Mouse (Mus musculus): ENCODE measurements around the gene Esp38. TPM values are rescaled to one million over a fixed set of nuclear protein-coding genes. Genes with fewer than 3 reads are reported as not detected.
"Not testable (repeated sequence)": the region's sequence is repeated elsewhere in the genome, so short reads cannot be mapped to it uniquely, and the experiment has no call there.

Gene Esp38
- not detected in 2 replicates for polyA plus RNA-seq (2014; fragmentation: Nextera tagmentation; extraction: Ambion mirVana)

GRCm38 (mm10) chr17:39950220-39950619 is at the start of gene Esp38:
TSS of gene Esp38 (plus strand) at chr17:39950520.
- Histone ChIP-seq H3K4me3 (ENCODE audit: low read depth, low read length) (no peak within 1 kb of the TSS), H3K27ac (ENCODE audit: low read depth, low read length) (no peak within 1 kb of the TSS), H3K27me3 (ENCODE audit: control insufficient read depth, insufficient read depth, low read length) (no peaks in the 10 kb centered on the region), H3K4me2 (no peak within 1 kb of the TSS), H3K36me3 (ENCODE audit: control insufficient read depth, insufficient read depth, low read length) (no peaks in the 10 kb centered on the region), H3K4me1 (ENCODE audit: control insufficient read depth, insufficient read depth, low read length) (no peaks in the 10 kb centered on the region), H3K9me3 (ENCODE audit: control insufficient read depth, low read length) (no peaks in the 10 kb centered on the region), H3K9ac (ENCODE audit: low read length) (no peak within 1 kb of the TSS)
- WGBS: 83% methylated on average over 3 of the region's 3 CpGs
- DNase-seq (ENCODE audit: low spot score, missing footprints): no peak
- ATAC-seq (ENCODE audit: low FRiP score): no peak

- not testable (repeated sequence) for H3K27ac ChIP-seq (ENCODE audit: low read depth, low read length); H3K4me2 ChIP-seq; H3K9me3 ChIP-seq (ENCODE audit: control insufficient read depth, low read length); H3K9ac ChIP-seq (ENCODE audit: low read length); H3K36me3 ChIP-seq (ENCODE audit: control insufficient read depth, insufficient read depth, low read length); H3K27me3 ChIP-seq (ENCODE audit: control insufficient read depth, insufficient read depth, low read length); DNase-seq (ENCODE audit: low spot score, missing footprints); ATAC-seq (ENCODE audit: low FRiP score); H3K4me1 ChIP-seq (ENCODE audit: control insufficient read depth, insufficient read depth, low read length); H3K4me3 ChIP-seq (ENCODE audit: low read depth, low read length)
- 62% methylated on average over 7 of the region's 8 CpGs for WGBS
Measured at GRCm38 (mm10) chr17:39902928-39903545, 47.3 kb upstream of the Esp38 start.

Other genes with a start within 250 kb of the Esp38 start
- not detected in 2 replicates for gene AC192777.2, start 144.9 kb downstream of the Esp38 start, polyA plus RNA-seq (2014; fragmentation: Nextera tagmentation; extraction: Ambion mirVana)

Data from midbrain, embryonic 11.5 days (tissue).